Mouse (Mus musculus) fibroblast of lung, adult 2 months (primary cell): ENCODE results near the gene Tmem151a.

Experiments
- DNase-seq: peaks from one replicate; pipeline ENCODE4 v3.0.0-alpha.2; 2011; ENCODE audit warnings: low read depth

Tmem151a gene

GRCm38 (mm10) chr19:5040862-5041523 lies 44.3 kb downstream of the Tmem151a start, which contains the start of gene Brms1:
Brms1 (plus strand) TSS chr19:5041354.
- no peak for DNase-seq

DNA sequence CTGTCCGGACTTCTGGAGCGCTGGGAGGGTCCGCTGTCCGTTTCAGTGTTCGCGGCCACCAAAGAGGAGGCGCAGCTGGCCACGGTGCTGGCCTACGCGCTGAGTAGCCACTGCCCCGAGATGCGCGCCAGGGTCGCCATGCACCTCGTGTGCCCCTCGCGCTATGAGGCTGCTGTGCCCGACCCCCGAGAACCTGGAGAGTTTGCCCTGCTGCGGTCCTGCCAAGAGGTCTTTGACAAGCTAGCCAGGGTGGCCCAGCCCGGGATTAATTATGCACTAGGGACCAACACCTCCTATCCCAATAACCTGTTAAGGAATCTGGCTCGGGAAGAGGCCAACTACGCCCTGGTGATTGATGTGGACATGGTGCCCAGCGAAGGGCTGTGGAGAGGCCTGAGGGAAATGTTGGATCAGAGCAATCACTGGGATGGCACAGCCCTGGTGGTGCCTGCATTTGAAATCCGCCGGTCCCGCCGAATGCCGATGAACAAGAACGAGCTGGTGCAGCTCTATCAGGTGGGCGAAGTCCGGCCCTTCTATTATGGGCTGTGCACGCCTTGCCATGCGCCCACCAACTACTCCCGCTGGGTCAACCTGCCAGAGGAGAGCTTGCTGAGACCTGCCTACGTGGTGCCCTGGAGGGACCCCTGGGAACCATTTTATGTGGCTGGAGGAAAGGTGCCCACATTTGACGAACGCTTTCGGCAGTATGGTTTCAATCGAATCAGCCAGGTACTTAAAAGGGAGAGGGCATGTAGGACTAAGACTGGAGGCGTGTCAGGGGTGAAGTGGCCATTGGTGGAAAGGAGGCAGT lies 45.8 kb downstream of the Tmem151a start:
- DNase-seq = no peak

GRCm38 (mm10) chr19:5038709-5039156 lies 46.6 kb downstream of the Tmem151a start, which contains the start of the genes B4gat1 and AC124502.3:
B4gat1 (plus strand) TSS chr19:5038826.
AC124502.3 (plus strand) TSS chr19:5038891.
- no peak for DNase-seq

DNA sequence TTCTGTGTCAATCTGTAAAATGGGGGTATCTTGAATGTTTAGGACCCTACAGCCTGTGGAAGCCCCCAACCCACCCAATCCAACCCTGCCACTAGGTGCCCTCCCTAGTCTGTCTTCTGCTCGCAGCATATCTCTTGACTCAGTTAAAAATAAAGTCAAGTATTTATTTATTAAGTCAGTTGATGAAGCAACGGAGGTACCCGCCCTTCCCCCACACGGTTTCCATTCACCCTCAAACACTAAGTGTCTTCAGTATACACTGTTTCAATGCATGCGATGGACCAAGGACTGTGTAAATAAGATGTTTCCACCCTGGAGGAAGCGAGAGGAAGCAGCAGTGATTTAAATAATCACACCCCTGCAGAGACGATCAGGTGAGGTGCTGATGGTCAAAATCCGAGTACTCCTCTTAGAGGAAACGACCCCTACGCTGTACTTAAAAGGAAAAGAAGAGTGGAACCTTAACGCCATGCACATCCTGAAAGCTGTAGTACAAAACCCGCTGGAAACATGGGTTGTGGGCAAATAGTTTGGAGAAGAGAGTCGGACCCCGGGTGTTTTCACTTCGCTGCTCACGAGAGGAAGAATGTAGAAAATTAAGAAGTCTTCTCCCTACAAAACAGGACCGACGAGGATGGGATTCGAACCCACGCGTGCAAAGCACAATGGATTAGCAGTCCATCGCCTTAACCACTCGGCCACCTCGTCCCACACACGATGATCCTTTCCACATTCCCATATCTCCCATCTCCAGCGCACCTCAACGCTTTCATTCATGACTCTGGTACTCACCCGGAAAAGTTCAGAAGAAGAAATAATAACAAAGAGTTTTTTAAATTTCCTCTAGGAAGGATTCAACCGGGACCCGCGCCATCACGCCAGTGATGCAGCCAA lies 47.4 kb downstream of the Tmem151a start:
- no peak for DNase-seq

- DNase-seq = no peak
Measured at GRCm38 (mm10) chr19:5036577-5036976, 48.8 kb downstream of the Tmem151a start.

DNA sequence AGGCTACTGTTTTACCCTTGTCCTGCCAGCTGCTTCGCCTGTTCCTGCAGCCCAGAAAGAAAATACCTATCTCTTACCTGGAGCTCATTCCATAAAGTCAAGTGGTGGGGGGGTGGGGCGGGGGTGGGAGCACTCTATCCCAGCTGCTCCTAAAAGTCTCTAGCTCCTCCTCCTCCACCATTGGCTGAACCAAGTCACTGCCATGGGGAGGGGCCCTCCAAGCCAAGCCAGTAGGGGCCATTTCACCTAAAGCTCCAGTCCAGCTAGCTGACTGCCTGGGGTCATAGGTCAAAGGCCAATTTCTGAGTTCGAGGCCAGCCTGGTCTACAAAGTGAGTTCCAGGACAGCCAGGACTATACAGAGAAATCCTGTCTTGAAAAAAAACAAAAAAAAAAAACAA lies 52.6 kb downstream of the Tmem151a start:
- no peak for DNase-seq

DNA sequence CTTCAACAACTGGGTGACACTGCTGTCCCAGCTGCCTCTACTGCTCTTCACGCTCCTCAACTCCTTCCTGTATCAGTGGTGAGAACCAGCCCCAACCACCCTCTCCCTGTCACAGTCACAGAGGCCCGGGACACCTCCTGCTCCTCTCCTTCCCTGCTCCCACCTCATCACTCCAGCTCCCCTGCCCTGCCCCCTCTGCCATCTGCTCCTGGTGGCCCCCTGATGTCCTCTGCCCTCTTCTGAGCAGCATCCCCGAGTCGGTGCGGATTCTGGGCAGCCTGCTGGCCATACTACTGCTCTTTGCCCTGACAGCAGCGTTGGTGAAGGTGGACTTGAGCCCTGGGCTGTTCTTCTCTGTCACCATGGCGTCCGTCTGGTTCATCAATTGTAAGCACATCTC lies 59.2 kb downstream of the Tmem151a start:
- DNase-seq = no peak

DNA sequence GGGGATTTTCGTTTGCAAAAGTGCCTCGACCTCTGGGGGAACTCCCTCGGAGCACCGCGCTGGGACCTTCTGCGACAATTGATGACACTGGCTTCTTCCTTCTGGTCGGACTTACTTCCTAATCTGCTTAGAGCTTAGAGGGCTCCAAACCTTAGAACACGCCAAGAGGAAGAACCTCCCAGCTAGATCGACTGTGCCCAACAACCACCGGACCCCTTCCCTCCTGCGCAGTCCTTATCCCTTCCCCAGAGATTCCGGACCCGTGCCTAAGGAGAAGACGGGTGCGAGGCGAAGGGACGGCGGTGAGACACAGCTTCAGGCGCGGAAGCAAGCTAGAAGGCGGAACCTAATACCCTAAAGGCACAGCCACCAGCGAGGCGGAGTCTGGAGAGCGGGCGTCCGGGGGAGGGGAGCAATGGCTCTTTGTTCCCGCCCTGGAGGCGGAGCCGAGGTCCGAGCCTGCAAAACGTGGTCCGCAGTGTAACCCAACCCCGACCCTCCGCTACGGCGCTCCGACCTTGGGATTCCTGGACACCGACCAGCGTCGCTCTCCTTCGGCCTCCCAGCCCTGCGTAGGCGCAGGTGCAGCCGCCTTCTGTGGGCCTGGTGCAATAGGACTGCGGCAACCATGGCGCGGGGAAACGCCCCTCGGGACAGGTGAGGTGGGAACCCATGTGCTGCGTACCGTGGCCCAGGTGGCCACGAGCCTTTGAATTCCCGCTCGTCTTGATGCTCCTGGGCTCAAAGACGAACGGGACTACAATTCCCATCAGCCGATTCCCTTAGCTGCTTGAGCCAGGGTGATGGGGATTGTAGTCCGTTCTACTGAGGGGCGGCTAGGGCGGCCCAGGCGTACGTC lies 61.5 kb downstream of the Tmem151a start, which contains the start of gene Slc29a2:
Gene Slc29a2 (plus strand): TSS at position 240 of the 859 bp plus-strand sequence.
- DNase-seq = no peak

- no peak for DNase-seq
Measured at GRCm38 (mm10) chr19:5021416-5021815, 63.9 kb downstream of the Tmem151a start.
